Mouse (Mus musculus): Measurements from ENCODE around the gene C87414. TPM values are rescaled to one million over a fixed set of nuclear protein-coding genes. Genes with fewer than 3 reads are reported as not detected.

C87414 gene
- polyA plus RNA-seq (2014; fragmentation: Illumina TruSeq; extraction: RNeasy Lipid Tissue Mini Kit (QIAGEN cat#74804); ENCODE audit: insufficient read depth, low read depth, low replicate concordance) = not detected

GRCm38 (mm10) chr5:93671451-93671850 lies at the start of gene C87414:
Gene C87414, minus strand, starts transcription at chr5:93671551.

Other genes with a start within 250 kb of the C87414 start
- gene Gm16427, start 131.4 kb downstream of the C87414 start, polyA plus RNA-seq (2014; fragmentation: Illumina TruSeq; extraction: RNeasy Lipid Tissue Mini Kit (QIAGEN cat#74804); ENCODE audit: insufficient read depth, low read depth, low replicate concordance) = not detected
- not detected for gene Gm7792, start 172.2 kb upstream of the C87414 start, polyA plus RNA-seq (2014; fragmentation: Illumina TruSeq; extraction: RNeasy Lipid Tissue Mini Kit (QIAGEN cat#74804); ENCODE audit: insufficient read depth, low read depth, low replicate concordance)